Mouse (Mus musculus): ENCODE measurements at regions not wholly inside any gene's neighbourhood (a gene's known extent, or its start where the extent isn't known, plus 50 kb on each side); places are given as distances from the start of the nearest gene placed in this dataset.

- Histone ChIP-seq H3K27me3 (ENCODE audit: control insufficient read depth, insufficient read depth, low read length) (no peaks in the 10 kb centered on the region), H3K36me3 (ENCODE audit: control insufficient read depth, insufficient read depth, low read length) (no peaks in the 10 kb centered on the region), H3K27ac (ENCODE audit: control insufficient read depth, insufficient read depth, low read depth, low read length) (no peak overlapping the region), H3K4me3 (ENCODE audit: control insufficient read depth, low read depth, low read length) (no peak overlapping the region), H3K4me1 (ENCODE audit: control insufficient read depth, insufficient read depth, low read length) (no peaks in the 10 kb centered on the region)
- TF ChIP-seq POLR2A (IDR thresholded peaks at IDR 0.05; ENCODE audit: control insufficient read depth, low read depth, low read length): no peak
- TF ChIP-seq CTCF (IDR thresholded peaks at IDR 0.05; ENCODE audit: control insufficient read depth, insufficient read depth, insufficient replicate concordance, low read depth, low read length): no peak
Observed at GRCm38 (mm10) chr10:85775035-85775434, 54.3 kb upstream of the Pwp1 start.
